Mouse (Mus musculus) right cerebral cortex, adult 18-20 months (tissue): Measurements from ENCODE around the gene S100a10.

ENCODE experiments used
- DNase-seq: peaks from one replicate; pipeline ENCODE4 v3.0.0; 2022; ENCODE audit warnings: mixed read lengths

The S100a10 gene

GRCm38 (mm10) chr3:93580946-93581345 lies 26.1 kb downstream of the S100a10 start:
- no peak for DNase-seq

GRCm38 (mm10) chr3:93581687-93582086 lies 26.8 kb downstream of the S100a10 start:
- DNase-seq = no peak

GRCm38 (mm10) chr3:93583056-93583455 lies 28.2 kb downstream of the S100a10 start:
- DNase-seq = no peak

GRCm38 (mm10) chr3:93589629-93590028 lies 34.7 kb downstream of the S100a10 start:
- no peak for DNase-seq

- DNase-seq = no peak
These were observed 35.4 kb downstream of the S100a10 start for GRCm38 (mm10) chr3:93590256-93590655.

GRCm38 (mm10) chr3:93592100-93592499 lies 37.2 kb downstream of the S100a10 start:
- DNase-seq = no peak

- no peak for DNase-seq
These were observed 38.1 kb downstream of the S100a10 start for GRCm38 (mm10) chr3:93592976-93593375.

GRCm38 (mm10) chr3:93593512-93593911 lies 38.6 kb downstream of the S100a10 start:
- DNase-seq = peak; percentile 21

GRCm38 (mm10) chr3:93596632-93597031 lies 41.8 kb downstream of the S100a10 start:
- no peak for DNase-seq

GRCm38 (mm10) chr3:93597221-93597913 lies 42.5 kb downstream of the S100a10 start:
- peak; percentile 58 for DNase-seq

GRCm38 (mm10) chr3:93597970-93598369 lies 43.1 kb downstream of the S100a10 start:
- no peak for DNase-seq

GRCm38 (mm10) chr3:93600206-93600605 lies 45.3 kb downstream of the S100a10 start:
- no peak for DNase-seq

GRCm38 (mm10) chr3:93601903-93602302 lies 47.0 kb downstream of the S100a10 start:
- DNase-seq = no peak

- peak; percentile 11 for DNase-seq
These were observed 54.1 kb downstream of the S100a10 start for GRCm38 (mm10) chr3:93608970-93609369.
